Mouse (Mus musculus): Measurements from ENCODE around the gene Dcdc2b. TPM values are rescaled to one million over a fixed set of nuclear protein-coding genes. Genes with fewer than 3 reads are reported as not detected.

Gene Dcdc2b
- total RNA-seq (2021) (1 to 10 TPM; 1.8 to 2.4 TPM), polyA plus RNA-seq (2012; rRNA removed) (4.5 and 7.4 TPM in 2 replicates)
- long read RNA-seq = 0 reads

DNA sequence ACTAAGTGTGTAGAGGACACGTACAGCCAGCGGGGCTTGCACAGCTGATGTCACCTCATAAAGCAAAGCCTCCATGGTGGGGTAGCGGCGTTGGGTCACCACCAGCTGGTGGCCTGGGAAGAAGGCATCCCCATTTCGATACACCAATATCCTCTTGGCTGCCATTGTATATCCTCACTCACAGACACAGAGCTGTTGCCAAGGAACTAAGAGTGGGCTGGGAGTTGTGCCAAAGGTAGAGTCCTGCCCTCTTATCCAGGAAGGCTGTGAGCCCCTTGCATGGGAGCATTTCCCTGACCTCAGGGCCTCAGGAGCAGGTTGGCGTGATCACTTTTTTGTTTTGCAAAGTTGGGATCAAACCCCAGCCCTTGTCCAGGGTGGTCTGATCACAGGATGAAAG, at the start of gene Dcdc2b:
TSS of gene Dcdc2b (minus strand) at position 165 of the 400 bp plus-strand sequence.
- DNase-seq = no peak

DNA sequence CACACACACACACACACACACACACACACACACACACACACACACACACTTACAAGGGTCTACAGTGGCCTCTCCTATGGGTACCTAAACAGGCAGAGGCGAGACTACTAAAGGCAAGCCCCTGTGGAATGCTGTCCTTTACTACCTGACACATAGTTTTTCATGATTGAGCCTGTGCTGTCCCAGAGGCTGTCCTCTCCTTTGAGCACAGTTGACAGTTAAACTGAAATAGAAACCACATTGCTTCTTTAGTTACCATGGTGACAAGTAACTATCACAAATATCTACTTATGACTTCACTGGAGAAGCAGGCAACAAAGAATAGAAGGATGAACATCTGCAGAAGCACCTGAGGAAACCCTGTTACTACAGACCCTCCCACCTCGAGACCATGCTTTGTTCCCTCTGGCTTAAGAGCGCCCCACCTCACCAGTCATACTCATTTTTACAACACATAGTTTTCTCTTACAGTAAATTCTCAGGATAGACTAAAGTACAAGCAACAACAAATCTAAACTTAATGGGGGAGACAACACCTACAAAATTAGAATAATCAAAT, 48.3 kb upstream of the Dcdc2b start:
- DNase-seq = no peak

DNA sequence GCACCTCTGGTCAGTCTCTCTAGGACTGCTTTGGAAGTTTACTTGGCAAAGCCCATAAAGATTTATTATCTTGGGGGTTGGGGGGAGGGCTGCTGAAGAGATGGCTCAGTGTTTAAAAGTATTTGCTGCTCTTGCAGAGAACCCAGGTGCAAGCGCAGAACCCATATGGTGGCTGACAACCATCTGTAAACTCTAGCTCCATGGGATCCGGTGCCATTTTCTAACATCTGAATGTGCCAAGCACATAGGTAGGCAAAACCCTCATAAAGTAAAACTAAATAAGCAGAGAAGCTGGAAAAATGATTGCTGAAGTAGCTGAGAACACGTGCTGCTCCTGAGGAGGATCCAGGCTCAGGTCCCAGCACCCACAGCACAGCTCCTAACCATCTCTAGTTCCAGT, 47.5 kb upstream of the Dcdc2b start:
- DNase-seq = no peak

DNA sequence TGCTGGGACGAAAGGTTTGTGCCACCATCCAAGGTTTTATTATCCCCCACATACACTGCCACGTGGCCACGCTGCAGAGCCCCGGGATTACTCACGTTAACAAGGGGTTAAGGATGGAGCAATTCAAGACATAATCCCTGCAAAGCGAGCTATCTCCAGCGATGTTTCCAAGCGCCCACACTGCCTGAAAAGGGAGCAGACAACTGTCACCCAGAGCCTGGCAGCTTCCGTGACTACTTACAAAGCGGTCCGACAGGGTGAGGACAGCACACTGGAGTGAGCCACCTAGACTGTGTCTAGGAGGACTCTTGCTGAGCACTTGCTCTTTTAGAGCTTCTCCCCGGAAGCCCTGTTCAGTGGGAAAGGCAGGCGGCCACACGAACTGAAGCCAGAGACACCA, 40.7 kb upstream of the Dcdc2b start:
- DNase-seq = no peak

DNA sequence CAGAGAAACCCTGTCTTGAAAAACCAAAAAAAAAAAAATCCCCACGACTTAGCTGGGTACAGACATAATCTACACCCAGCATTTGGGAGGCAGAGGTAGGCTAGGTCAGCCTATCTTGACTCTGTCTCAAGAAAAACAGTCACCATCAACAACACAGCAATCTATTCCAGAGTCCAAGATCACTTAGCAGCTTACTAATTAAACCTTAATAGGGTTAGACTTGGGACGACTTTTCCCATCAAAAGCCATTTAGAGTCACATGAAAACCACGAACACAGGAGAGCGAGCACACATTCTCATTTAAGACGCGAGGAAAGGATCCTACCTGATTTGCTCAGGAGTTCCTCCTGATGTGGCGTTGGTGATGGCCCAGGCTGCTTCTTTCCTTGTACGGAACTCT, 36.3 kb upstream of the Dcdc2b start:
- DNase-seq = no peak

DNA sequence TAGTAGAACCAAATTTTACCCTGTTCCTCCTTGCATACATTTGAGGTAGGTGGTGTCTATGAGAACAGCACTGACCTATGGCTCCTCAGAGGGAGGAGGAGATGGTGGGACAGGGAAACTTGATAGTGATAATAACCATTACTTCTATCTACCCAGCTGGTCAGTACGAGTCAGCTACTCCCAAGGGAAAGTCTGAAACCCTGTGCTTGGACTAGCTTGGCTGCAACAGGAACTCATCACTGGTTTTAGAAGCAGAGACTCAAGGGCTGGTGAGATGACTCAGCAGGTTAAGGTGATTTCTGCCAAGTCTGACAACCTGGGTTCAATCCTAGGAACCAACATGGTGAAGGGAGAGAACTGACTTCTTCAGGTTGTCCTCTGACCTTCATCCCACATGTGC, 34.6 kb upstream of the Dcdc2b start:
- no peak for DNase-seq

DNA sequence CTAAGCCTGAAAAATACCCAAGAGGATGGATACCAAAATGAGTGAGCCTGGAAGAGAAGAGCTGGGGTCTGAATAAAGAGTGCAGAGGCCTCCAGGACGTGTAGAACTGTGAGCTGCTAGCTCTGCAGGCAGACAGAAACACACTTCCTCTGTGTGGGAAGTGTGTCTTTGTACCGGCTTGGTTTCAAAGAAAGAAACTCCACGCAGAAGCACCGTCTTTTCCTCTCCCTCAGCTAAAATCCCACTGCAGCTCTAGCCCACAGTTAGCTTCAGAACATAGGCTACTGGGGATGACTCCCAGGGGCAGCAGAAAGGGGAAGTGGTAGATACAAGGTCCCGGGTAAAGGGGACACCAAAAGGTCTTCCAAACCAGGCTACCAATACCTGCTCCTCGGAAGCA, 31.1 kb upstream of the Dcdc2b start:
- DNase-seq = no peak

DNA sequence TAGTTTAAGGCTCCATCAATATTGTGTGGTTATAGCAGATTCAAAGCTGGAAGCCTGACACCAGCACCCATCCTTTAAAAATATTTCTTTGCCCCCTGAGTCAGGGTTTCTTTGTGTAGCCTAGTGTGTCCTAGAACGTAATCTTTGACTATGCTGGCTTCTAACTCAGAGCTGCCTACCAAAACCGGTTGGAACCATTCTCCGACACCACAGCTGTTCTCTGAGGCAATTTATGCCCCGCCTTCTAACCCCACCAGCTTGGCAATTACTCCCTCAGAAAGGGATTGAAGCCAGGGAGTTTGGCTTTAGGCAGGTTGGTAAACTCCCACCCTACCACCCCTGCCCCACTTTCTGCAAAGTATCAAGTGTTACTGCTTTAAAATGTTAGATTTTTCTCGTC, 27.7 kb upstream of the Dcdc2b start:
- DNase-seq = peak; percentile 25

DNA sequence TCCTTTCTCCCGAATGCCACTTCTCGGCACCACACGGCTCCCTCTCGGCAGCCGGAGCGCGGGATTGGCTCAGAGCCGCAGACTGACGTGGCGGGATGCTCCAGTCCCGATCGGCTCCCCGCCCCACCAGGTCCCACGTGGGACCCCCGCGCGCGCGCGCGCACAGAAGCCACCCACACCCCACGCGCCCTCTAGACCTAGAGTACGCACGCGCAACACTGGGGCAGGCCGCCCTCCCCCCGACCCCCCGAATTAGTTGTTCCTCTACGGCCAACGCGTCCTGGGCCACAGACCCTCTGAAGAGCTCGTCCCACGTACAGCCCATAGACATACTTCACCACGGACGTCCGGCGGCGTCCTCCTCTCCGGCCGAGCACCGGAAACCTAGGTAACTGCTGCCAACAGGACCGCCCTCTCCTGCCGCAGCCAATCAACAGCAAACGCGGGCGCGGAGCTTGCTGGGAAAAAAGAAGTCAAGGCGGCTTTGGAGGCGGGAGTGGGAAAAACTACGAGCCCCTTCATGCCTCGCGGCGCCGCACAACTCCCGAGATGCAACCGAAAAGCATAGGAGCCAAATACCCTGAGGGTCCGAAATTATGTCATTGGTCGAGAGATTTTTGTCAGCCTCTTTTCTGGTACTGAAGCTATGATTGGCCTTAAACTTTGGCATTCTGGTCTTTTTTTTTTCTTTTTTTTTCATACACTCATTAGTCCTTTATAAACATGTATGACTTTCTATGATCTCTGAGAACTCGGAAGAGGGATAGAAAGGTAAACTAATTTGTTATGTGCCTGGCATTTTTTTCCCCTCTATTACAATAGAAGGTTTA, 26.8 kb upstream of the Dcdc2b start, which contains the start of gene Txlna:
TSS of gene Txlna (minus strand) at position 428 of the 830 bp plus-strand sequence.
- peak; percentile 97 for DNase-seq

DNA sequence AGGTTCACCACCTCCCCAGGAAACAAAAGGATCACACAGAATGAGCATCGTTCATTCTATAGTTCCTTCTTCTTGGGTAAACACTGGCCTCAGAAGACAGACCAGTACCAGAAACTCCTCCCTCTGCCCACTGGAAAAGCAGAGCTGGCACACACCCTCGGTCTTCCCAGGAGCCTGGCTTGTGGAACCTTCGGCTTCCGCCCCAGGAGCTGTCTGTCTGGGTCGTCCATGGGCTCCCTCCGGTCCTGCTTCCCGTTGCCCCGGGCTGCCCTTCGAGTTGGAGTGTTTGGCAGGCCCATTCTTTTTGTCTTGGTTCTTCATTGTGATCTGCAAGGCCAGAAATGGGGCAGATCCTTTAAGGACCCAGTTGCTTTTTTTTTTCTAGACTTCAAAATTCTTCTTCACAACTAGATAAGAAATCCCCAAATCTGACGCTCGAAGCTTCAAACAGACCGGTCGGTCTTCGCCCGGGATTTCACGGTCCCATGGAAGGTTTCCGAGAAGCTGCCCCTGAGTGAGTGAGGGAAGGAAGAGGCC, 26.1 kb upstream of the Dcdc2b start:
- DNase-seq = peak; percentile 69

DNA sequence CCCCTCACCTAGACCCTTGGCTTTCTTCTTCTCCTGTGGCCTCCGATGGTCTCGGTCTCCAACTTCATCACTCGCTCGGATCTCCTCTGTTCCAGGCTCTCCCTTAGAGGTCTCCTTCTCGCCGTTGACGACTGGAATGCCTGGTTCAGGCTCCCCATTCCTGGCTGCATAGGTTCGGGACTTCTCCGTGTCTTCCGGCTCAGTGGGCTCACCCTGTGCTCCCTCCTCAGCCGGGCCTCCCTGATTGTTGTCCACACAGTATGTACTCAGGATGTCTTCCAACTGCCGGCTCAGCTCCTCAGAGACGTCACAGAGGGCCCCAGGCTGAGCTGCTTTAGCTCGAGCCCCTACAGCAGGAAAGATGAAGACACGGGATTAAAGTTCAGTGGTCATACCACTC, 25.2 kb upstream of the Dcdc2b start:
- no peak for DNase-seq

DNA sequence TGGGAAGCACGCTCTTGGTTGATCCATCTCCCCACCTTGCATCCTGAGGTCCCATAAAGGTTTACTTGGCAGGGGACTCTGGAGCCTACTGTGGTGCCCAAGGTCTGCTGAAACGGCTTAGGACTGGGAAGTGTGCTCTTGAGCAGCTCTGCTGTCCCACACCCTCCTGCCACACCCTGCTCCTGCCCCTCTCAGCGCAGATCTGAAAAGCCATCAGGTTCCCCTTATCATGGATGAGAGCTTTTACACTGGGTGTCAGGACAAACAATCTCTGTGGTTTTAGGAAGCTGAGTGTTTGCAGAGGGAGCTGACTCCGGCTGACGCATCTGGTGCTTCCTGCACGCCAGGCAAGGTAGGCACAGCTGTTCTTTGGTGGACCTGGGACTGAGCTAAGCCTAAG, 19.8 kb upstream of the Dcdc2b start:
- DNase-seq = no peak

DNA sequence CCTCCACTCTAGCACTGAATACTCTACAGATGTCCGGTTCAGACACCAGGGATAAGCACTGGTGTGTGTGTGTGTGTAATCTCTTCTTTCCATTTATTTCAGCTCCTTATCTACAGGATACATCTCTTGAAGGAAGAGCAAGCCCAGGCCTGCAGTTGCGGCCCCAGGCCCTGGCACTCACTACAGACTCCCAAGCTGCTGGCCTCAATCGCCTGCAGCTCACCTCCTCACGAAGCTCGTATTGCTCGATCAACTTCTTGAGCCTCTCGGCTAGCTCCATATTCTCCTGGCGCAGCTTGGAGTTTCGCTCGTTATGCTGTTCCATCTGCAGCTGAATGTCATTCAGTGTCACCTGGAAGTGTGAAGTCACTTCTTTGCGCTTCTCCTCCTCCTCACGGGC, 17.8 kb upstream of the Dcdc2b start:
- DNase-seq = no peak

DNA sequence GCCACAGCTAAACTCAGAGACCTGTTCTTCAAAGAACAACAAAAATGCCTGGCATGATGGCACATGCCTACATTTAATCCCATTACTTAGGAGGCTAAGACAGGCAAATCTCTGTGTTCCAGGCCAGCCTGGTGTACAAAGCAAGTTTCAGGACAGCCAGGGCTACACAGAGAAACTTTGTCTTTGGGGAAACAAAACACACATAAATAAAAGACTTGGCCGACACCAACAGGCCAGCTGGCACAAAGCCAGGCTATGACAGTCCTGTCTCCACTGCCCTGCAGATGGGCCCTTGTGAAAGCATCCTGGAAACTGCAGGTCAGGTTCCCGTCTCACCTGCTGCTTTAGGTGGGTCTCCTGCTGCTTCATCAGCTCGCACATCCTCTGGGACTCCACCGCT, 16.9 kb upstream of the Dcdc2b start:
- DNase-seq = peak; percentile 67

DNA sequence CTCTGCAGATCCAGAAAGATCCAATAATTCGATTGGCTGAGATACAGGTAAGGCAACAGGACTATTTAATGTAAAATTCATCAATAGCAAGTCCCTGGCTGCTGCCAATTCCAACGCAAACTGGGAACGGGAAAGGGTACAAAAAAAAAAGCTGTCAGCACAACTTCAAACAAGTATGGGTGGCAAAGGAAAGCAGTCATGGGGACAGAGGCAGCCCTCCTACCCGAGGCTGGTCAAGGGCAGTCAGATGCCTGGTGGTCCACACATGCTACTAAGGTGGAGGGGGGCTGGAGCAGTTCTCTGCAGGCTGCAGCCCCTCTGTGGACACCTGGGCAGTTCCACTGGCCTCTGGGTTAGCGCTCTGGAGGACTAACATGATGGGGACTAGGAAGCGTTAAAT, 12.0 kb upstream of the Dcdc2b start:
- no peak for DNase-seq

DNA sequence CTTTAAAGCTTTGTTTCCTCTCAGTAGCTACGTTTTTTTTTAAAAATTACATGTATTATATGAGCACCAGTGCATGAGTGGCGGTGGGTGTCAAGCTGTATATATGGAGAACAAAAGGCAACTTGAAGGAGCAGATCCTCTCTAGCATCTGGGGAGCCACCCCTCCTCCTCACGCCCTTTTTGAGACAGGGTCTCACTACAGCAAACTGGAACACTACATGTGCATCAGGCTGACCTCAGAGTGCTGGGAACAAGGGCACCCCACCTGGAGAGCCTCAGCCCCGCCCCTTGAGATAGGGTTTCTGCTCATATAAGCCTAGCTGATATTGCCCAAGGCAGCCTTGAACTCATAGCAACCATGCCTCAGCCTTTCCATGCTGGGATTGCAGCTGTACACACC, 11.4 kb upstream of the Dcdc2b start:
- DNase-seq = no peak

DNA sequence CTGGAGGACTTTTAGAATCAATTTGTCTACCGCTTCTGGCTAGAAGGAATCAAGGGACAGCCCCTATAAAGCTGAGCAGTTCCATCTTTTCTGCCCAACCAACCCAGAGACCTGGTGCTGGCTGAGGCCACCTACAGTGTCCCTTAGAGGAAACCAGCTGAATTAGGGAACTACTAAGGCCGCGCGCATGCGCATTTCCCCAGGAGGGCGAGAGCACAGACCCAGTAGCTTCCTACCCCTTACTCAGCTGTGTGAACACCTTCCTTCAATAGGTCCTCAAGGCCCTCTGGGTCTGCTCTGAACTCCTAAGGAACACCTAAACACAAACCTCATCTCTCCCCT, 10.9 kb upstream of the Dcdc2b start:
- peak; percentile 64 for DNase-seq

DNA sequence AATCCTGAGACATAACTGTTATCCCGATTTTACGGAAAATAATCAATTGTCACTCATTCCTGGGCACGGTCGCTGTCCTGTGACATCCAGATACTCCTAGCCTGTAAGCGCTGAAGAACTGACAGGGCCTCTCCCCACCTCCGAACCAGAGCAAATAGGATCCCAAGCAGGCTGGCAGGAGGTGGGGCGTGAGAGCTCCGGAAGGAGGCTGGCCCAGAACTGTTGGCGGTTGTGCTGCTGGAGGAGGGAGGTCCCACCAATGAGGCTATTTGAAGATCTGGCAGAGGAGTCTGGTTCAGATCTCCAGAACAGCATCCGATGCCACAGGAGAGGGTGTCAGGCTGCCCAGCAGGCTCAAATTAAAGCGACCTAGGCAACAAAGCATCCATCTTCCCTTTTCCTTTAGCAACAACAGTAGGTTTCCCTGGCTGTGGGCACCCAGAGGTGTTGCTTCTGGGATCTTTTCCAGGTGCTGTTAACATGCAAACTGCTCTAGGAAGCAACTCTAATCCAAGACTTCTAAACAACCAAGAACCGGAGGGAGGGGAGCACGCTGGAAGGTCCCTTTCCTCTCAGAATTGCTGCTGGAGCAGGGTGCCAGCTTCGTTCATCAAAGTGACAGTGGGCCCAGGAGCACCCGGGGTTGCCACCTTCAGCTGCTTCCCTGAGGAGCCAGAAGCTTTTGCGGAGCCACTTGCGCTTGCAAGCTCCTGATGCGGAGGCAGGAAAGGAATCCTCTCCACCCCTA, 10.4 kb upstream of the Dcdc2b start:
- DNase-seq = peak; percentile 93

DNA sequence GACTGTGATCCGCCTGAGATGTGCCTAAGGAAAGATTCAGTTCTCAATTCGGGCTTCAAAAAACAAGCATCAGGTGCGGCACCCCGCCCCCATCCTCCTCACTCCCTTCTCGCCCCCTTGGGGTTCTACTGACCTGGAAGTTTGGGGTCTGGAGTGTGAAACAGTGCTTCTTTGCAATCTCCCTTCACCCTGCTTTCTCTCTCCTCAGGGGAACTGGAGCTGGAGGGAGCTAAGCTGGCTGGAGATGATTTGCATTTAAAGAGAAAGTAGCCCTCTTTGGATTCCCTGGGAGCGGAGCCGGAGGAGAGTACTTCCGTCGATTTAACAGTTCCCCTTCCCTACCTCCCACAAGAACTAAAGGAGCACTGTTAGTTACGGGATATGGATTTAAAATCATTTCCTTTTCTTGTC, 9.6 kb upstream of the Dcdc2b start, which contains the start of gene Ccdc28b:
TSS of gene Ccdc28b (minus strand) at position 267 of the 411 bp plus-strand sequence.
- DNase-seq = peak; percentile 78

DNA sequence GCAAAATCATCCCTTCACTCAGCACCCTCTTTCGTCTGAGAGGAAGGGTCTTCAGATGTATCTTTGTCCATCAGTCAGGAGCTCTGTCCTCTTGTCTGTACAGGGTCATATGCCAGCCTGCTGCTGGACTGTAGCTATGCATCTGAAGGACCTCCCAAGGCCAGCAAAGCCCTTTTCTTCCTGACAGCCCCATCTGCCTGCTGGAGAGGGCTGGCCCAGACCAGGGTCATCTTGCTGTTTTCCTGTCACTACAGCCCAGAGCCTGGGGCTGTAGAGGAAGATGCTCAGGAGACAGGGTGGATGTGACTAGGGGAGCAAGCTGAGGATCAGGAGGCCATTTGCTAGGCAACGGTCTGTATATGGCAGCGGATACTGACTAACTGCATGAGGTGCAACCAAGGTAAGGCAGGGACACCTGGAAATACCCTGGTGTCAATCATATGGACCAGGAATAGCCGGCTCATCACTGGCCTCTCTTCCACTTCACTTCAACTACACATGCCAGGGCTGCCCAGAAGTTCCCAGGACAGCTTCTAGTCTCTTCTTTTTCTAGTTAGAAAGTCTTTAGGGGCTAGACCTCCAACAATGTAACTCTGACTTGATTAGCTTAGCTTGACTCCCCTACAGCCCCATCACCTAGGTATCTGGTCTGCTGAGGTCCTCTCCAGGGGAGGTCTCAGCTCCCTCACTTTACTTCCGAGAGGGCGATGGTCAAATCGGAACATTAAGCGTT, 8.9 kb upstream of the Dcdc2b start:
- no peak for DNase-seq

DNA sequence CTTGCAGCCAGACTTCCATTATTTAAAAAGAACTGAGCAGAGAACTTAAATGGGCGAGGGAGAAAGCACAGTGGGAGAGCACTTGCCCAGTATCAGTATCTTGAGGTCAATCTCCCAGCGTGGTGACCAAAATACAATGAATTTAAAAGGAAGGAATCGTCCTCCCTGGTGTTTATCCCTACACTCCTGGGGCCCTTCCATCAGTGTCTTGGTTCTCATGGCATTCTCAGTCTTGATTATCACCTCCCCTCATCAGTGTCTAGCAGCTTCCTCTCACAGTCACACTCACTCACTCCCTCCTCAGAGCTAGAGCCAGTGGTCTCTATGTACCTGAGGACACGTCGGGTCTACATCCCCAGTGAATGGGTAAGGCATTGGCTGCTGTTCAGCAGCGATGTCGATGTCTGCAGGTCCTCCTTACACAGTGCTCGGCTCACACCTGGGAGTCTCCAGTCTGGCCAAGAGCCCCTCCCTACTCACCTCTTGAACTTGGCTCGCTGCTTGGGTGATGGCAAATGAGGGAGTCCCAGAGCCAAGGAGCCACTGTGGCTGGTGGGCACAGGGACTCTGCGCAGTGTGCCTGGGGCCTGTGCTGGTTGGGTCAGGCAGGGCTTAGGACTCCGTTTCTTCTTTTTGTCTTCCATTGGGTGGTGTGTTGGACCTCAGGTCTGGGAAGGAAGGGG, 8.2 kb upstream of the Dcdc2b start:
- DNase-seq = no peak
